Mouse (Mus musculus) embryonic stem cell, embryonic (primary cell): ENCODE measurements around the gene Rtn4ip1.
"Not testable (repeated sequence)": the region's sequence is repeated elsewhere in the genome, so short reads cannot be mapped to it uniquely, and the experiment has no call there.

Experiments
- CTCF ChIA-PET, 4 experiments: fragments of 300-600 bp in 2 of 4; fragments of 350-600 bp in 2 of 4; sonication (Branson Sonifier 250); formaldehyde crosslinking; loops; one replicate each; lab custom pipeline; 2022; ENCODE audit warnings: inconsistent platforms in 2 of 4; lab: Charles Lee
- POLR2A ChIA-PET, 4 experiments: fragments of 300-600 bp in 2 of 4; fragments of 350-600 bp in 2 of 4; sonication (Branson Sonifier 250); formaldehyde crosslinking; loops; one replicate each; lab custom pipeline; 2022; ENCODE audit warnings: antibody characterized with exemption in 4 of 4, inconsistent platforms in 1 of 4; lab: Charles Lee

Gene Rtn4ip1

GRCm38 (mm10) chr10:43916737-43917136 lies 15.1 kb downstream of the Rtn4ip1 start:
- CTCF ChIA-PET, result no interaction called here
- POLR2A ChIA-PET, result no interaction called here

GRCm38 (mm10) chr10:43918696-43919608 lies 17.3 kb downstream of the Rtn4ip1 start:
- ChIA-PET CTCF (interaction anchor here in 2 of 4 experiments (0.6 to 1.2 kb wide), 3 partner anchors 20 to 440 kb away, joined by 3 read pairs; no protein-coding TSS in a partner anchor), POLR2A (interaction anchor here in 2 of 4 experiments (0.8 to 1.4 kb wide), 2 partner anchors 339 to 340 kb away, joined by 3 to 5 read pairs; no protein-coding TSS in a partner anchor)

GRCm38 (mm10) chr10:43923096-43923495 lies 21.5 kb downstream of the Rtn4ip1 start:
- ChIA-PET POLR2A (interaction anchor here in 1 of 4 experiments (1.4 kb wide), 1 partner anchor 16 kb away, joined by 3 read pairs; no protein-coding TSS in a partner anchor), CTCF (interaction anchor here in 3 of 4 experiments (1.0 to 1.2 kb wide), 3 partner anchors 12 to 148 kb away, joined by 3 to 4 read pairs (median 3); no protein-coding TSS in a partner anchor)

GRCm38 (mm10) chr10:43925776-43926175 lies 24.2 kb downstream of the Rtn4ip1 start:
- POLR2A ChIA-PET, result interaction anchor here in 2 of 4 experiments (0.7 to 0.8 kb wide), 2 partner anchors 12 to 400 kb away, joined by 3 to 4 read pairs; no protein-coding TSS in a partner anchor
- CTCF ChIA-PET, result not testable (repeated sequence)

GRCm38 (mm10) chr10:43927736-43928135 lies 26.1 kb downstream of the Rtn4ip1 start:
- CTCF ChIA-PET, result interaction anchor here in 2 of 4 experiments (1.0 to 1.1 kb wide), 2 partner anchors 13 to 27 kb away, joined by 3 to 4 read pairs; no protein-coding TSS in a partner anchor
- POLR2A ChIA-PET, result no interaction called here

- POLR2A ChIA-PET, result interaction anchor here in 1 of 4 experiments (1.6 kb wide), 1 partner anchor 10 kb away, joined by 3 read pairs; no protein-coding TSS in a partner anchor
- CTCF ChIA-PET, result no interaction called here
Observed at GRCm38 (mm10) chr10:43928596-43928995, 27.0 kb downstream of the Rtn4ip1 start.

GRCm38 (mm10) chr10:43939136-43939662 lies 37.6 kb downstream of the Rtn4ip1 start:
- POLR2A ChIA-PET, result interaction anchor here in 3 of 4 experiments (0.7 to 1.6 kb wide), 7 partner anchors 8 to 361 kb away, joined by 3 to 7 read pairs (median 3); no protein-coding TSS in a partner anchor
- CTCF ChIA-PET, result interaction anchor here in 2 of 4 experiments (1.2 to 1.3 kb wide), 3 partner anchors 14 to 210 kb away, joined by 3 to 6 read pairs (median 3); partner anchors contain the start of gene Crybg1 (in 1 of the 2)

GRCm38 (mm10) chr10:43943736-43944135 lies 42.1 kb downstream of the Rtn4ip1 start:
- CTCF ChIA-PET, result no interaction called here
- POLR2A ChIA-PET, result interaction anchor here in 1 of 4 experiments (0.6 kb wide), 1 partner anchor 83 kb away, joined by 3 read pairs; no protein-coding TSS in a partner anchor

GRCm38 (mm10) chr10:43945435-43945834 lies 43.8 kb downstream of the Rtn4ip1 start:
- CTCF ChIA-PET, result interaction anchor here in 1 of 4 experiments (0.9 kb wide), 1 partner anchor 9 kb away, joined by 3 read pairs; no protein-coding TSS in a partner anchor
- POLR2A ChIA-PET, result no interaction called here

GRCm38 (mm10) chr10:43953942-43954341 lies 52.3 kb downstream of the Rtn4ip1 start:
- ChIA-PET POLR2A (interaction anchor here in 2 of 4 experiments (0.6 to 1.8 kb wide), 8 partner anchors 13 to 415 kb away, joined by 3 to 6 read pairs (median 3); no protein-coding TSS in a partner anchor), CTCF (interaction anchor here (0.6 to 2.7 kb wide), 28 partner anchors 9 to 1967 kb away, joined by 3 to 33 read pairs (median 4); partner anchors contain the start of gene Crybg1 (in 3 of the 4))

GRCm38 (mm10) chr10:43964943-43965342 lies 63.3 kb downstream of the Rtn4ip1 start:
- CTCF ChIA-PET, result interaction anchor here in 3 of 4 experiments (0.6 to 0.9 kb wide), 3 partner anchors 10 to 11 kb away, joined by 3 read pairs; no protein-coding TSS in a partner anchor
- POLR2A ChIA-PET, result interaction anchor here in 1 of 4 experiments (2.1 kb wide), 1 partner anchor 9 kb away, joined by 4 read pairs; no protein-coding TSS in a partner anchor

- ChIA-PET POLR2A (interaction anchor here in 1 of 4 experiments (1.0 kb wide), 1 partner anchor 9 kb away, joined by 4 read pairs; no protein-coding TSS in a partner anchor), CTCF (interaction anchor here in 2 of 4 experiments (0.5 to 1.3 kb wide), 2 partner anchors 66 to 175 kb away, joined by 3 to 6 read pairs; partner anchors contain the start of gene Crybg1 (in 1 of the 2))
Observed at GRCm38 (mm10) chr10:43973244-43973643, 71.6 kb downstream of the Rtn4ip1 start.

GRCm38 (mm10) chr10:43977353-43977752 lies 75.7 kb downstream of the Rtn4ip1 start:
- POLR2A ChIA-PET, result no interaction called here
- CTCF ChIA-PET, result interaction anchor here in 1 of 4 experiments (0.5 kb wide), 1 partner anchor 415 kb away, joined by 3 read pairs; no protein-coding TSS in a partner anchor

GRCm38 (mm10) chr10:43980080-43980479 lies 78.5 kb downstream of the Rtn4ip1 start:
- ChIA-PET POLR2A (no interaction called here), CTCF (interaction anchor here in 1 of 4 experiments (0.5 kb wide), 1 partner anchor 22 kb away, joined by 3 read pairs; no protein-coding TSS in a partner anchor)

GRCm38 (mm10) chr10:43980742-43981141 lies 79.1 kb downstream of the Rtn4ip1 start:
- POLR2A ChIA-PET, CTCF ChIA-PET: not testable (repeated sequence)

GRCm38 (mm10) chr10:43982470-43982869 lies 80.9 kb downstream of the Rtn4ip1 start:
- CTCF ChIA-PET, result interaction anchor here in 1 of 4 experiments (0.6 kb wide), 1 partner anchor 28 kb away, joined by 3 read pairs; no protein-coding TSS in a partner anchor
- POLR2A ChIA-PET, result no interaction called here

- ChIA-PET POLR2A (no interaction called here), CTCF (interaction anchor here in 1 of 4 experiments (0.6 kb wide), 1 partner anchor 180 kb away, joined by 3 read pairs; no protein-coding TSS in a partner anchor)
Observed at GRCm38 (mm10) chr10:43983241-43983640, 81.6 kb downstream of the Rtn4ip1 start.

- CTCF ChIA-PET, result no interaction called here
- POLR2A ChIA-PET, result no interaction called here
Observed at GRCm38 (mm10) chr10:43983866-43984265, 82.3 kb downstream of the Rtn4ip1 start.
